Mouse (Mus musculus): ENCODE measurements around the gene Zbtb1. TPM values are rescaled to one million over a fixed set of nuclear protein-coding genes. Genes with fewer than 3 reads are reported as not detected.

The Zbtb1 gene
- polyA plus RNA-seq (2014; fragmentation: Nextera tagmentation; extraction: Ambion mirVana): 12.6 and 13.2 TPM in 2 replicates

DNA sequence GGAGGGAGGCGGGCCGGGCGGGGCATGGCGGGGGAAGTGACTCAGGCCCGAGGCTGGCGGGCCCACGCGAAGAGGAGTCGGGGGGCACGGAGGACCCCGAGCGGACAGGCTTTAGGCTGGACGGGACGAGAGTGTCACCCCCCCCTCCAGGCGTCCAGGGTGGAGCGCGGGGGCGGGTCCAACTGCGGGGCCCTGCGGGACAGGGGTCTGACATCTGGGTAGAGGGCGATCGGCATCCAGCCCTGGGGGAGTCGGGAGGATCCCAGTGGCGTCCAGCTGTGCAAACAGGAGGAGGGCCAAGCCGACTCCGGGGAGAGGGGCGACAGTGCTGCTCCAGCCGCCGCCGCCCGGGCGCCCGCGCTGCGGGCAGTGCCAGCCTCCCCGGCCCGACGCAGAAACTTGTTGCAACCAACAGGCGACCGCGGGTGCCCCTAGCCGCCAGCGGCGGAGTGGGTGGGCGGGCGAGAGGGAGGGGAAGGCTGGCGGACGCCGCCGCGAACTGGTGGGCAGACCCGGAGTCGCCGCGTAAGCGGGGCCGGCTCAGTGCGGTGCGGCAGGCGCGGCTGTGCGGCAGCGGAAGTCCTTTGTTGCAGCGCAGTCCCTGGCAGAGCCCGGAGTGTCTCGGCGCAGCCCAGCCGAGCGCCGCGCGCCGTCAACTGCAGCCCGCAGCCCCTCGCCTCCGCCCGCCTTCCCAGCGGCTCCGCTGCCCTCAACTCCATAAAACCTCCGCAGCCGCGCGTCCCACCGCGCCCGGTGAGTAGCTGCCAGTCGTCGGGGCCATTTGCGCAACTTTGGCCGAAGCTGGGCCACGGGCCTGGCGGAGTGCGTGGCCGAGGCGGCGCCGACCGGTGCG, at the start of gene Zbtb1:
TSS of gene Zbtb1 (plus strand) at position 289 of the 853 bp plus-strand sequence.
- peak; percentile 70 for ATAC-seq (ENCODE audit: insufficient read depth)
- Histone ChIP-seq H3K4me3 (ENCODE audit: low read depth, low read length) (peak within 1 kb of the TSS; percentile 89), H3K27me3 (ENCODE audit: insufficient read depth, low read length) (no peaks in the 10 kb centered on the region), H3K27ac (ENCODE audit: low read depth) (peak within 1 kb of the TSS; percentile 100), H3K9me3 (ENCODE audit: low read depth, low read length) (no peaks in the 10 kb centered on the region), H3K9ac (peak within 1 kb of the TSS; percentile 99), H3K4me2 (peak within 1 kb of the TSS; percentile 78), H3K4me1 (ENCODE audit: insufficient read depth) (peaks cover 19% of the 10 kb centered on the region), H3K36me3 (ENCODE audit: insufficient read depth) (no peaks in the 10 kb centered on the region)
- TF ChIP-seq CTCF (IDR thresholded peaks at IDR 0.05; ENCODE audit: low read depth): no peak
- peak; percentile 84 for DNase-seq
- WGBS: under 1% methylated on average over 93 of the region's 99 CpGs

GRCm38 (mm10) chr12:76324679-76325431, 45.2 kb upstream of the Zbtb1 start, which contains the start of gene Akap5:
TSS of gene Akap5 (plus strand) at chr12:76324891.
- WGBS: 1% methylated on average over 53 of the region's 53 CpGs
- ATAC-seq (ENCODE audit: insufficient read depth): peak; percentile 95
- Histone ChIP-seq H3K27me3 (ENCODE audit: insufficient read depth, low read length) (no peaks in the 10 kb centered on the region), H3K4me3 (ENCODE audit: low read depth, low read length) (peak within 1 kb of the TSS; percentile 62), H3K27ac (ENCODE audit: low read depth) (0 out of 2 replicates have a peak within 1 kb of the TSS, but pooled peaks have one; percentile 4), H3K4me2 (peak within 1 kb of the TSS; percentile 92), H3K9ac (peak within 1 kb of the TSS; percentile 64), H3K9me3 (ENCODE audit: low read depth, low read length) (no peaks in the 10 kb centered on the region), H3K36me3 (ENCODE audit: insufficient read depth) (peaks cover 30% of the 10 kb centered on the region), H3K4me1 (ENCODE audit: insufficient read depth) (no peaks in the 10 kb centered on the region)
- DNase-seq: peak; percentile 73
- no peak for TF ChIP-seq CTCF (IDR thresholded peaks at IDR 0.05; ENCODE audit: low read depth)

- H3K27ac ChIP-seq (ENCODE audit: low read depth): no peak overlapping the region
- no peak overlapping the region for H3K9ac ChIP-seq
- no peaks in the 10 kb centered on the region for H3K9me3 ChIP-seq (ENCODE audit: low read depth, low read length)
- DNase-seq: no peak
- no peaks in the 10 kb centered on the region for H3K27me3 ChIP-seq (ENCODE audit: insufficient read depth, low read length)
- H3K36me3 ChIP-seq (ENCODE audit: insufficient read depth): peaks cover 15% of the 10 kb centered on the region
- H3K4me2 ChIP-seq: peak overlapping the region; percentile 92
- TF ChIP-seq CTCF (IDR thresholded peaks at IDR 0.05; ENCODE audit: low read depth): no peak
- H3K4me3 ChIP-seq (ENCODE audit: low read depth, low read length): peak overlapping the region; percentile 62
- ATAC-seq (ENCODE audit: insufficient read depth): no peak
- no peaks in the 10 kb centered on the region for H3K4me1 ChIP-seq (ENCODE audit: insufficient read depth)
- WGBS: 77% methylated on average over 23 of the region's 23 CpGs
Observed at GRCm38 (mm10) chr12:76326437-76327220, 43.4 kb upstream of the Zbtb1 start.

GRCm38 (mm10) chr12:76328567-76329354, 41.3 kb upstream of the Zbtb1 start:
- Histone ChIP-seq H3K9me3 (ENCODE audit: low read depth, low read length) (no peaks in the 10 kb centered on the region), H3K4me1 (ENCODE audit: insufficient read depth) (no peaks in the 10 kb centered on the region), H3K27ac (ENCODE audit: low read depth) (no peak overlapping the region), H3K9ac (no peak overlapping the region), H3K36me3 (ENCODE audit: insufficient read depth) (peaks cover 15% of the 10 kb centered on the region), H3K4me2 (no peak overlapping the region), H3K27me3 (ENCODE audit: insufficient read depth, low read length) (no peaks in the 10 kb centered on the region), H3K4me3 (ENCODE audit: low read depth, low read length) (no peak overlapping the region)
- ATAC-seq (ENCODE audit: insufficient read depth) (no peak), DNase-seq (no peak)
- TF ChIP-seq CTCF (IDR thresholded peaks at IDR 0.05; ENCODE audit: low read depth): no peak
- 83% methylated on average over 6 of the region's 6 CpGs for whole genome bisulfite sequencing

- H3K9ac ChIP-seq: no peak overlapping the region
- H3K4me2 ChIP-seq: no peak overlapping the region
- H3K4me1 ChIP-seq (ENCODE audit: insufficient read depth): no peaks in the 10 kb centered on the region
- ATAC-seq (ENCODE audit: insufficient read depth) (no peak), DNase-seq (no peak)
- no peak overlapping the region for H3K27ac ChIP-seq (ENCODE audit: low read depth)
- H3K9me3 ChIP-seq (ENCODE audit: low read depth, low read length): no peaks in the 10 kb centered on the region
- peaks cover 4% of the 10 kb centered on the region for H3K36me3 ChIP-seq (ENCODE audit: insufficient read depth)
- 89% methylated on average over 5 of the region's 5 CpGs for WGBS
- TF ChIP-seq CTCF (IDR thresholded peaks at IDR 0.05; ENCODE audit: low read depth): no peak
- no peak overlapping the region for H3K4me3 ChIP-seq (ENCODE audit: low read depth, low read length)
- no peaks in the 10 kb centered on the region for H3K27me3 ChIP-seq (ENCODE audit: insufficient read depth, low read length)
Observed at GRCm38 (mm10) chr12:76333688-76334087, 36.4 kb upstream of the Zbtb1 start.

DNA sequence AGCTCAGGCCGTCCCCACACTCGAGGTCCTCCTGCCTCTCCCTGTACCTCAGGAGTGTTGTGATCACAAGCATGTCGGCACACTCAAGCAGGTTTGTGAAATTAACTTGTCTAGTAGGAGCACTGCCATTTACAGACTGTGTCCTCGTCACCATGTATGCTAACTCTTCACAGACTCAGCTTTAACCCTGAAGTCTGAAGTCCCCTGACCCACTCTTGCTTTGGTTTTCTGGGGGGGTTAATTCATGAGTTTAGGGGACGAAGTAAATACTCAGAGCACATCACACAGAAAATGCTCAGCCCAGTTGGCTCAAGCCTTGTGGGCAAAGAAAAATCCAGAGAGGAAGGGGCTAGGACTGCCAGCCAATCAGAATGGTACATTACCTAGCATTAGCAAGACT, 34.4 kb upstream of the Zbtb1 start:
- H3K4me2 ChIP-seq: no peak overlapping the region
- H3K4me3 ChIP-seq (ENCODE audit: low read depth, low read length): no peak overlapping the region
- ATAC-seq (ENCODE audit: insufficient read depth): no peak
- no peak overlapping the region for H3K9ac ChIP-seq
- H3K36me3 ChIP-seq (ENCODE audit: insufficient read depth): no peaks in the 10 kb centered on the region; the same call in 1 of the 2 replicates
- no peaks in the 10 kb centered on the region for H3K9me3 ChIP-seq (ENCODE audit: low read depth, low read length)
- TF ChIP-seq CTCF (IDR thresholded peaks at IDR 0.05; ENCODE audit: low read depth): no peak
- H3K27me3 ChIP-seq (ENCODE audit: insufficient read depth, low read length): no peaks in the 10 kb centered on the region
- H3K4me1 ChIP-seq (ENCODE audit: insufficient read depth): no peaks in the 10 kb centered on the region
- no peak overlapping the region for H3K27ac ChIP-seq (ENCODE audit: low read depth)
- WGBS: 69% methylated on average over 5 of the region's 5 CpGs
- DNase-seq: no peak

Data from lung, embryonic 14.5 days (tissue).